Mouse (Mus musculus): ENCODE measurements around the gene L3mbtl3. TPM values are rescaled to one million over a fixed set of nuclear protein-coding genes. Genes with fewer than 3 reads are reported as not detected.

L3mbtl3 gene
- polyA plus RNA-seq (2014; fragmentation: Illumina TruSeq; extraction: RNeasy Lipid Tissue Mini Kit (QIAGEN cat#74804)), result 41.0 TPM

DNA sequence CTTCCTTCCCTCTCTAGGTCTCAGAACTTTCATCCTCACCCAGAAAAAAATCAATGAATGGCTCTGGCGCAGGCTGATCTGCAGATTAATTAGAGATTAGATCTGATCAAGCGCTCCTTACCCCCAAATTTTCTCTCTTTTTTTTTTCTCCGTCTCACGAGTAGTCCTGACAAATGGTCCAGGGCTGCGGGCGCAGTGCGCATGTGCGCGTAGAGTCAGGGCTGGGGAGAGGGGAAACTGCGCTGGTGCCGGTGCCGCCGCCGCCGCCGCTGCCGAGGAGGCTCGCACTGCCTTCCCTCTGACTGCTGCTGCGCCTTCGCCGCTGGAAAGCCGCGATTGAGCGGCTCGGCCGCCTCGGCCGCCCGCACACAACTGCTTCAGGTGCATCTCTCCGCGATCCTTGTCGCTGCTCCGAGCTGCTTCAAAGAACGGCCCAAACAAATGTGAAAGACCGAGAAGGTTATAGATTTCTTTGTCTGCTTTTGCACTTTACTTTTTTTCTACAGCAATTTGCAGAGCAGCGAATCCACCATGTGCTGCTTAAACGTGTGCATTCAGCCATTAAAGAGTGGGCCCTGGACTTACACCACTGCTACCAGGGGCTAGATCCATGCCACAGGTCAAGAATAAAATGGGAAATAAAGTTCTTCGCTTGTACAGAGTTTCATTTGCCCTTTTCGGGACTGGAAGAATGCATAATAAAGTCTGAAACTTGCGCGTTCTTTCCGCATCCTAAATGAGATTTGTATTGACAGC, at the start of gene L3mbtl3:
L3mbtl3 (minus strand) TSS at position 182 of the 756 bp plus-strand sequence.

DNA sequence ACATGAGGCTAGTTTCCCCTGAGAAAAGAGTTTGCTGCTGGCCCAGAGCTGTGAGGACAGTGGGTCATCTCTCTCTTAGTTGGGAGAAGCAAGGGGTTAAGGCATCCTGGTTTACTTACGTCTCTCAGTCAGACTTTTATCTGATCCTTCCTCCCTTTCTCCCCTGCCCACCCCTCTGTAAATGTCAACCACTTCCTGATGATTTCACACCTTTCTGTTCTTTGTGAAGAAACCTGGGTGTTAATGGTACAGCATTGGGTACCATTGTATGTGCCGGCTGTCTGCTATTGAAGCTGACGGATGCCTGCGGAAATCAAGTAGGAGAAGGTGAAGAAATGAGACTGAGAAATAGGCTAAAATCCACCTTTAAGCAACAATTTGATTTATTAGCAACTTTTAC, 146.3 kb downstream of the L3mbtl3 start, which contains the start of gene Samd3:
Samd3 (plus strand) TSS at position 220 of the 400 bp plus-strand sequence.

Other genes starting within 250 kb of the L3mbtl3 start
- gene Samd3, start 146.3 kb downstream of the L3mbtl3 start, polyA plus RNA-seq (2014; fragmentation: Illumina TruSeq; extraction: RNeasy Lipid Tissue Mini Kit (QIAGEN cat#74804)), result 0.57 TPM

All from ovary, adult 10 weeks (tissue).